Mouse (Mus musculus): ENCODE measurements at regions not wholly inside any gene's neighbourhood (a gene's known extent, or its start where the extent isn't known, plus 50 kb on each side); places are given as distances from the start of the nearest gene placed in this dataset.

DNA sequence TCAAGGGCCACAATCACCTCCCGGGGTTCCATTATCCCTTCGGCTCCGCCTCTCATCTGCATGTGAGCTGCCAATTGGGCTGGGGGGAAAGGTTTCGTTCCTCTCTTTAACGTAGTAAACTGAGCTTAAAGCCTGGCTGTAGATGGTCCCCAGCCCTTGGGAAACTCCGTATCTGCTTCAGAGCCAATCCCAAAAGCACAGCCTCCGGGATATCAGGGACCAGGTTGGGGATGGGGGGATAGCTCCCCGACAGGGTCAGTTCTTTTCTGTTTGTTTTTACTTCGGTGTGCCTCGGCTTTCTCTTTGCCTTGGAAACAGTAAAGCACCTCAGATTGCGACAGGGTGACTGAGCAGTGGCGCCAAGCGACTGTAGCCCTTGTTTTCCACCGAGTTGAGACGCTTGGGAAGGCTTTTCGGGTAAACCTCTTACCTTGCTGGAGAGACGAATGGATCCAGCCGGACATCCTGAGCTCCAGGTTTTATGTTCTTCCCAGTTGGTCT is 64.5 kb downstream of the Tfap2c start:
- peak; percentile 19 for DNase-seq

DNA sequence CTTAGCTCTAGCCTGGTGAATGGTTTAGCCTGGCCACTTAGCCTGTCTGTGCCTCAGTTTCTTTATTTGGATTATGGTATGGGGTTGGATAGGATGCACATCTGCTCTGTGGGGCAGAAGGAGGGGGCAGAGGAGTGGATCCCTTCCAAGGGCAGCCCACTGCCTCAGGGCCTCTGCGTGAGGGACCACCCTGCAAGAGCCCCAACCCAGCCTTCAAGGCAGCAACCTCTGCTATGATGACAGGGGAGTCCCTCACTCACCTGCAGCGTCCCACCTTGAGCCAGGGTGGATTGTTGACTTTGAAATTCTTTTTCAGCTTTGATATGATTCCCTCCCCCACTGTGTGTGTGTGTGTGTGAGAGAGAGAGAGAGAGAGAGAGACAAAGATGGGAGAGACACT is 65.8 kb downstream of the Tfap2c start:
- DNase-seq: no peak

DNA sequence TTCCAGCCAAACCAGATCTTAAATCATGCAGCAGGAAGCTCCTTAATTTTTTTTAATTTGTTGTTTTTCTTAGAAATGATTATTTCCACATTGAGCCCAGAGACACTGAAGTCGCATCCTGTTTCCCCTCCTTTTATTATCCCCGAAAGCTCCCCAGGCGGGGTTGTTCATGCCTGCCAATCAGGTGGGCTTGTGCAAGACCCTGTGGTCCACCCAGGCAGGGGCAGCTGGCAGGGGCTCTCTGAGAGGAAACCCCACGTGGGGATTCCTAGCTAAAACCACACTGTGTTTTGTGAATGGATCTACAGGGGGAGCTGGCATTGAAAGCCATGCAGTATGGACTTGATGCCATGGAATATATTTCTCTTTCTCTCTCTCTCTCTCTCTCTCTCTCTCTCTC is 66.2 kb downstream of the Tfap2c start:
- no peak for DNase-seq

DNA sequence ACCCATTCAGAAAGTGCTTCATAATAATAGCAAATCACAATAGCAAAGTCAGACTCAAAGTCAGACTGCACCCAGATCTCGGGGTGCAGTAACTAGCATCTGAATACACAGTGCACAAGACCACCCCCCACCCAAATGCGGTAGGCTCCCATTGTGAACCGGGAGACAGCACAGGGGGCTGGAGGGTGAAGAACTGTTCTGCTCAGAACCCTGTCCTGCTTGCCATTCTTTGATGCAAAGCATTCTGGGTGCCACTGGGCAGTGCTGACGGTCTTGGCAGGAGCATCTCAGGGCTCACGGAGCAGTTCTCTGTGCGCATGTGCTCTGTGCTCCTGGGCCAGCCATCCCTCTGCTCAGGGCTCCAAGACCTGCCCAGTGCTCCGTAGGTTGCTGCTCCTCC is 69.8 kb downstream of the Tfap2c start:
- no peak for DNase-seq

DNA sequence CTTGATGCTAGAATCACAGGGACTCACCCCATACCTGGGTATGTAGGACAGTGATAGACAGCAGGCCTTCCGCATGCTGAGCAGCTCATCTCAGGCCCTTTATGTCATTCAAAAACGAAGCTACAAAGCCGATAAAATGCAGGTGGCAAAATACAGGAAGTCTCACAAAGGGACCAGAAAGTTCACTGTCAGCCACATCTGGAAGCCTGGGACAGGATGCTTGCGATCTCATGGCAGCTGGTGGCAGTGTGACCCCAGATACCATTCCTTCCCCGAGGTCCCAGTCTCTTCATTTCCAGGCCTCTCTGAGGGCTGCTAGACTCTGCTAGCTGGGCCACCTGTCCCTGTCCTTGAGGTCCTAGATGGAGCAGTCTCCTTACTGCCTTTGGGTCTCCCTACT is 70.6 kb downstream of the Tfap2c start:
- peak; percentile 72 for DNase-seq

DNA sequence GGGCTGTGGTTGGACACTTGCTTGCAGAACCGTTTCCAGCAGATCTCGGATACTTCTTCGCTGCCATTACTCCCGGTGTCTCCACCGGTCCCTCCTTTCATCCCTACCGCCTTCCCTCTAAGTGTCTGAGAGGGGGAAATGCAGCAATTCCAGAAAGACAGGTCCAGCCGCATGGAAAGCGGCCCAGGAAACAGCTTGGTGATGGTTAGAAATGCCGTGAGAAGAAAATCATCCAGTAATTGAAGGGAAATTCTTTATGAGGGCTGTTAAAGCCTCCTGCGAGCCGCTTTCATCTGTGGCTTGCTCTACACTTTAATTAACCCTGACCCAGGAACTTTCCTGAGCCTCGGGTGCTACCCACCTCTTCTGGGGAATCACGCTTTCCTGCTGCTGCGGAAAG is 74.3 kb downstream of the Tfap2c start:
- no peak for DNase-seq

DNA sequence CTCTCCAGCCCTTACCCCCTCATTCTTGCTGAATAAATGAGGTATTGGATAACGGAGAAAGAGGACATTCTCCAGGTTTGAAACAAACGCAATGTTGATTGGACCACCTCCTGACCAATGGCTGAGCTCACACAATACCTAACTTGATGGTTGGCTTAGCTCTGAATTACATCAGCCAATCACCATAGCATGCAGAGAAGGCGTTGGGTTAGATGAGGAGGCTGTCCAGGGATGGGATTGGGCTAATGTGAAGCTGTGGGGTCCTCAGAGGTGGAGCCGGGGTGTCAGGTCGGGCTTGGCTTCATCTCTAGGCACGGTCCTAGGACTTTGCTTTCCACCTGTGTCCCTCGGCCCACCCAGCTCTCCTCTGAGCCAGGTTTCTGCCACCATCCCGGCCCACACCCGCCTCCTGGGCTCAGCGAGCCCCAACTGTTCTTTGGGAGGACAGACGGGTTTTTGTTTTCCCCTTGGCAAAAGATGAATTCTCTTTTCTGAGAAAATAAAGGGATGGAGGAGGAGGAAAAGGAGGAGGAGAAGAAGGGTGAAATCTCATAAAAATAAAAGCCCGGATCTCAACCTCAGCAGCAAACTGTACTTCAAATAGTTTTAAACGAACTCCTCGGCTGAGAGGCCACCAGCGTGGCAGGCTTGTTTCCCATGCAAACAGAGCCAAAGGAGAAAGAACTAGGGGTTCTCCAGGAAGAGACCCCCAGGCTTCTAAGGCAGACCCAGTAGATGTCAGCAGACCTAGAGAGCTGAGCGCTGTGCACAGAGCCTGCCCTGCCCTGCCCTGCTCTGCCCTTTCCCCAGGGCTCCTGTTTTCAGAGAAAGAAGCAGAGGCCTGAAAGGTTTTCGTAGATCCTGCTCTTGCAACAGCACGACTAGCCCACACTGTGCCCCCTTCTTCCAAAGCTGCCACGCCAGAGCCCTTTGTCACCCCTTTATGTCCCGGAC is 78.2 kb downstream of the Tfap2c start:
- DNase-seq: no peak

DNA sequence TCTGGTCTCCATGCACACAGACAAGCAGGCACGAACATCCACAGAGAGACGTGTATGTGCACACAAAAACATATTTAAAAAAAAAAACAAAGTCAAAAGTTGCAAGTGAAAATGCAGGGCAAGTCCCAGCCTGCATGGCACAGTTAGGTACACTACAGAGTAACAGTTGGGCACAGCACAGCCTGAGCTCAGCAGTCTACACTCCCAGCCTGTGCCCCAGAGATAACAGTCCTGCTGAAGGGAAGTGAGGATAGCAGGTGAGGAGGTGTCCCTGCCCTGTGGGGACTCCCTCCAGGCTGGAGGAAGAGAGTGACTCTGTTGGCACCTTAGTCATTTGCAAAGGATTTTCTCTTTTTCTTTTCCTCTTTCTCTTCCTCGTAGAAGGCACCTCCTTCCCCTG is 80.9 kb downstream of the Tfap2c start:
- DNase-seq: no peak

DNA sequence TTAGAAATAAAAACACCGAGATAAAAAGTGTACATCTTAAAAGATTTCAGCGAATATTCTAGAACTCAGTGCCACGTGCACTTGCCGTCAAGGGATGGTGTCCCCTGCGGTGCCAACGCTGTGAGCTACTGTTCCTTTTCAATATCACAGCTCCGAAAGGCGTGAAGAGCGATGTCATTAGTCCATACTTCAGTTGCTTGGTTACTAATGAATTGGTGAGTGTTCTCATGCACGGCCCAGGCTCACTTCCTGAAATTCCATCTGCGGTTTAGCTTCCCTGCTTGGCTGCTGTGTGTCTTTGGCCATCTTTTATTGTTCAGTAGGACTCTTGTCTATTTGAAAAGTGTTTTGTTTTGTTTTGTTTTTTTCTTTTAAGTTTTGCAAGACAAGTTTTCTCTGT is 93.2 kb downstream of the Tfap2c start:
- DNase-seq: no peak

DNA sequence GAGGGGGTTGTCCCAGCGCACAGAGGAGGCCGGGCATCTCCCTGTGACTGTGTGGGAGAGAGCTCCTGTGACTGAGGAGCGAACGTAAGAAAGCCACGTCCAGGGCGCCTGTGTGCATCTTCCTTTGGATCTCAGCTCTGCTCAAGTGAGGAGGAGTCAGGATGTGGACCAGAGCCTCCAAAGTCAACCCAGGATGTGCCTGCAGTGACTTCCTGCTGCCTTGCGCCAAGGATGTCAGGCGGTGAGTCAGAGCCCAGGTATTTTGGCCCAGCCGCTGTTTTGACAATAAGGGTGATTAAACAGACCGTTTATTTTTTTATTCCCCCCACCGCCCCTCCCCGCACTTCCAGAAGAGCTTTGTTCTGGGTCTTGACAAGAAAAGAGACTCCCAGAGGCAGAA is 94.5 kb downstream of the Tfap2c start:
- DNase-seq: no peak

DNA sequence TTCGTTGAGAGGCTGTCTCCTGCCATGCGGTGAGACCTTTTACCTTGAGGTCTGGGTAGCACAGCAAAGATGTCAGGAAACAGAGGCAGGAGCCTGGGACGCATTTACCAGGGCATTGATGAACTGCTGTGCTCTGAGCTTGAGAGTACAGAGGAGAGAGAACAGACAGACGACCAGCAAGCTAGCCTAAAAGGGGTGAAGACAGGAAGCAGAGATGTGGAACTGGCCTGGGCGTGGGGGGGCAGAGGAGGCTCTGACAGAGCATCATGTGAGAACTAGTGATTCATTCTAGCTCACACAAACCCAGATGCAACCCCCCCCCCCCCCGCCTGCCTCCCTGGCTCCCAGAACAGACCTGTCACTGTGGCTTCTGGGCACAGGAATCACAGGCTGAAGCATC is 95.1 kb downstream of the Tfap2c start:
- DNase-seq: no peak

DNA sequence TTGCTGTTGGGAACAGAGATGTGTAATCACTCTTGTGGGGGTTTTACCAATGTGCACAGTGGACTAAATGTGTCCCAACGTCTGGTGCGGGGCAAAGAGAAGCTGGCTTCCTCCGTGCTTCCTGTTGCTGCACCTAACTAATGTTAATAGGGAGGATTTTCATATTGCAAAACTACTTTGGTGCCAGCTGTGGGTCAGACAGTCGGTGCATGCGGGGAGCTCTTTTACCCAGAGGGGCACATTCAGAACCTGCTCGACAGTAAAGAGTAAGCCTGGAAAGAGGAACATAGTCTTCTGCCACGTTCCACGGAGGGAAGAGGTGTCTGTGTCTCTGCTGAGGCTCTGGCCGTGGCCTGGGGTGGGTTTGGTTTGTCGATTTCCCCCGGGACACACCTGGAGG is 98.7 kb downstream of the Tfap2c start:
- no peak for DNase-seq

DNA sequence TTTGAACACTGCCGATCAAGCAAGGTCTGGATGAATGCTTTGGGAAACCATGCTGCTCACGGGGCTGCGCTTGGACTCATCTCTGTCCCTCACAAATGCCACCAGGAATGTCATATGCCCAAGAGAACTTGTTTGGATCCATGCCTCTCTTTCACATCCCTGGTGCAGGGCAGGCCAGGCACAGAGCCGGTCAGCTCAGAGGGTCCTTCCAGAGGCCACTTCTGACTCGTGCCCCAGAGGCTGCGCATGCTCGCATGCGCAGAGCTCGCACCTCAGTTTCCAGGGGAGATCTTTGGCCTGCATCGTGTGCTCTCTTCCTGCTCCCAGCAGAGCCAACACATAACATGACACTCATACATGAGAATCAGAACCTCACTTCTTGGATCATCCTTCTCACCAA is 111.1 kb downstream of the Tfap2c start:
- no peak for DNase-seq

DNA sequence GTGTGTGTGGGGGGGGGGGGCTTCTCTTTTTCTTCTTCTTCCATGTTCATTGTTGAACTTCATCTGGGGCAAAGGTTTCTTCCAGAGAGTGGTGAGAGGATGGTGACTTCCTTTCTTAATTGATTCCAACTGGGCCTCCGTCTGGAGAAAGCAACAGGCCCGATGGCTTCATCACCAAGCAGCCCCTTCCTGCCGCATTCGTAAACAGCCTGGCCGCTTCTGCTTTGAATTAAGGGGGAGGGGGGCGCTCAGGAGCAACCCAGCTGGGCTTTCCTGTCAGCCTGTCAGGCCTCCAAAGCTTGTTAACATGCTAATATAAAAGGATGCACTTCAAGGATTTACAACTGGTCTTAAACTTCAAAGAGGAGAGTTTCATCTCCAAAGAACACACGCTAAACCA is 111.5 kb downstream of the Tfap2c start:
- DNase-seq: no peak

DNA sequence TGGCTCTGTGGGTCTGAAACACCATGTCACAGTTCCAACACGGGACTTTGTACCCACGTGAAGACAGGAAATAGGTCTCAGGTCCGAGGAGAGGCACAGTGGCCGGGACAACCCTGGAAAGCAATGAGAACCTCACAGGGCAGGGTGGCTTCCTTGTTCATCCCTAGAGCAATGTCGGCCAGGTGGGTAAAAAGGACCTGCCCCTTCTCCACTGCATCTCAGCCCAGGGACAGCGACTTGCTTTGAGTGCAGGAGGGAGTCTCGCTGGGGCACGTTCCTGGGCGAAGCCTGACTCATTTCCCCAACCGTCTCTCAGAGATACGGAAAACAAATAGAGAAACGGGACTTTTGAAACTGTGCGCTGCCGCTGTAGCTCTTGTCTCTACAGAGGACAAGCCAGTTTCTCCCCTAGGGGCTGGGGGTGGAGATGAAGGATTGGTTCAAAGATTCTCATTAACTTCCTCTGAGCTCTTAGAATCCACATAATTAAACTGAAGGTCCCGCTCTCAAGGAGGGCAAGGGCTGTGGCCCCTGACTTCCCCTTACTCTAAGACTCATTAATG is 112.1 kb downstream of the Tfap2c start:
- DNase-seq: no peak

DNA sequence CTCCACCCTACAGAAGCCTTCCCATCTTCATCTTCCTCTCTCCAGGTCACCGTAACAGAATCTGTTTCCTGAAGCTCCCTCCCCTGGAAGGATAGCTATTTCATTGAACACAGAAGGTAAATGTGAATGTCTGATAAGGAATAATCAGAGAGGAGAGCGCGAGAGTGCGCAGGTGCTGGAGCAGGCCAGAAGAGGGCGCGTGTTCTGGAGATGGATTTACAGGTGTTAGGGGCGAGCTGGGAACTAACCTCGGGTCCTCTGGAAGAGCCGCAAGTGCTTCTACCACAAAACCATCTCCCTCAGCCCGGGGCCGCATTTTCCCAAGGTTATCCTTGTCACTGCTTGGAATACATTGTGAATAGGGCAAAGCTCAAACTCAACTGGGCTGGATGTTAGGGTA is 112.8 kb downstream of the Tfap2c start:
- DNase-seq: no peak

DNA sequence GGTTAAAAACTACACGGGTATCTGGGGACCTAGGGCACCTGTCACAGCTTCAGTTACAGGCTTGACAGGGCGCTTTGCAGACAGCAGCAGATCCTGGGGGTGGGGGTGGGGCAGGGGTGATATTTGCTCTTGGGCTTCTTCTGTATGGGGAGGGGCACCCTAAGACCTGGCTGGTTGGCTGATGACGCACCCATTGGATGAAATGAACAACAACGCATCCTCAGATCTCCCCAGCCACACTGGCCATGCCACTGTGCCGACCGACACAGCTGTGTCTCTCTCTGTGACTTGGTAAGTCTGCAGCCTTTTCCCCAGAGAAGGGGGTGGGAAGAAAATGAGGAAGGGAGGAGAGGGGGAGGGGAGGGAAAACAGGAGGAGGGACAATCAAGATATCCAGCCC is 114.3 kb downstream of the Tfap2c start:
- DNase-seq: no peak

DNA sequence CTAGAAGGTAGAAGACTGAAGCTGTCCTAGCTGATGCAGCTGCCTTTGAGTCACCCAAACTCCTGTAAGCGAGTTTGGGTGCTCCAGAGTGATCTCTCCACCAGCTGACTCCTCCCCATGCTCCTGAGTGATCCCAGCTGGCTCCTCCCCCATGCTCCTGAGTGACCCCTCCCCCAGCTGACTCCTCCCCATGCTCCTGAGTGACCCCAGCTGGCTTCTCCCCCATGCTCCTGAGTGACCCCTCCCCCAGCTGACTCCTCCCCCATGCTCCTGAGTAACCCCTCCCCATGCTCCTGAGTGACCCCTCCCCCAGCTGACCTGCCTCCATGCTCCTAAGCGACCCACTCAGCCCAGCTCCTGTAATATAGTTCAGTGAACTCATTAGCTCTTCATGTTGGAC is 123.7 kb downstream of the Tfap2c start:
- no peak for DNase-seq

DNA sequence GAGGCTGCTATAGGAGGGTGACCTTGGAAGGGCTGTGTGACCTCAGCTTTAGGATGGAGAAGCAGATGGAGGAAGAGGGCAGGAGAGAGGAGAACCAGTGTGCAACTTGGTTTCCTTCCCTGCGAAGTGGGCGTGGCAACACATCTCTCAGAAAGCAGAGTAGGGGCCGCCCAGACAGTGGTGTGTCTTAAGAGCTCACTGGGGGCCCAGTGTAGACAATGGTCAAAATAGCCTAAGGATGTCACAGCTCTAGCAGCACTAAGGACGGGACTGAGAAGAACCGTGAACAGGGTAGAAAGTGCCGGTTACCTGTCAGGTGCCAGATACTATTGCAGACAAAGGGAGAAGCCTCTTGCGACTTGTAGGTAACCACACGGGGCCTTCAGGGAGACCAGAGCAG is 125.2 kb downstream of the Tfap2c start:
- DNase-seq: no peak

DNA sequence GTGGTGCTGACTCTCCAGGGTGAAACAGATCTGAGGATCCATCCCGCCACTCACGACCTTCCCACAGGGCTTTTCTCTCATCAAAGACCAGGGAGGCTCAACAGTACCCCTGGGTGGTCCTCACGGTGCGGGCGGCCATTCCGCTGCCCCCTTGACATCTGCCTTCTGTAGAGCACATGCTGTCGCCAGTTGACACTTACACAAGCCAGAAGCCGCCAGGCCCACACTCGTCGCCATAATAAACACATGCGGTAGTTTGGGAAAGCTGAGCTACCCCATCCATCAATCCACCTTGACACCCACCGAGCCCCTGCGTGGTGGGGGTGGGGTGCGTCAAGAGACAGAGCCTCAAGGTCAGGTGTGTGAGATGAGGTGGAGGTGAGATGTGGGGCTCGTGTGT is 125.7 kb downstream of the Tfap2c start:
- no peak for DNase-seq

DNA sequence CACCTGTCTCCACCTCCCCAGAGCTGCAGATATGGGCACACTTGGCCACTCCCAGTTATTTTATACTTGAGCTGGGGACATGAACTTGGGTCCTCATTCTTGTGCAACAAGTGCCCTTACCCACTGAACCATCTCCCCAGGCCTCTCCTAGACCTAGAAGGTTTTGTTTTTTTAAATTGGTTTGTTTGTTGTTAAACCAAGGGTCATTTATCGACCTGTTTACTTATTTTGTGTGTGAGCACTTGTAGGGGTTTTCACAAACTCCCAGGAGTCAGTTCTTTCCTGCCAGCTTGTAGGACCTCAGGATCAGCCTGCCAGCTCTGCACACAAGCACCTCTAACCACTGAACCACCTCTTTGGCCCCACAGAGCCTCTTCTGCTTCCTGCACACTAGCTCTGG is 140.8 kb downstream of the Tfap2c start:
- no peak for DNase-seq

DNA sequence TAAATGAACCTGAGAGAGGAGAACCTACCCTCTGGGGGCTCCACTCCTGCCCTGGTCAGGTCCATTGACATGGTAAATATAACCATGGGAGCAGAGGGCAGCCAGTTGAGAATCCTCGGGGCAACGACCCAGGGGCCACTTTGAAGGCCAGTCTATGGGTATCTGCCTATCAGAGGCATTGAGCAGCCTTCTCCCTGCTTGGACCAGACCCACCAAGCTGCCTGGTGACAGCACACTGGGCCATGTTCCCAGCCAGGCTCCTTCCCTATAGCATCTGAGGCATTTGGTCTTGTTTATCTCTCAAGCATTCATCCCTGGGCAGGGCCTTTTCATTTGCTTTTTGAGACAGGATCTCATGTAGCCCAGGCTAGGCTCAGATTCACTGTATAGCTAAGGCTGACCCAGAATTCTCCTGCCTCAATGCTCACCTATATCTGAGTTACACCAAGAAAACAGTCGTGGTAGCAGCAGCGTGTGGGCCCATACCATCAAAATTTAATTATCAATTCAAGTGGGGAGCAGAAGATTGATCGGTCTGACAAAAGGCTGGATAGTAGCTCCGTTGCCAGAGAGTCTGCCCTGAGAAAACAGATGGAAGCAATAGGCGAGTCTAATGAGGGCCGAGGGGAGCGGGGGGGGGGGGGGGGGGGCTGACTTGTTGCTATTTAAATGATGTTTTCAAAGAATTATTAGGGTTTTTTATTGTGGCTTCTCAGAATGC is 141.7 kb downstream of the Tfap2c start:
- DNase-seq: no peak

DNA sequence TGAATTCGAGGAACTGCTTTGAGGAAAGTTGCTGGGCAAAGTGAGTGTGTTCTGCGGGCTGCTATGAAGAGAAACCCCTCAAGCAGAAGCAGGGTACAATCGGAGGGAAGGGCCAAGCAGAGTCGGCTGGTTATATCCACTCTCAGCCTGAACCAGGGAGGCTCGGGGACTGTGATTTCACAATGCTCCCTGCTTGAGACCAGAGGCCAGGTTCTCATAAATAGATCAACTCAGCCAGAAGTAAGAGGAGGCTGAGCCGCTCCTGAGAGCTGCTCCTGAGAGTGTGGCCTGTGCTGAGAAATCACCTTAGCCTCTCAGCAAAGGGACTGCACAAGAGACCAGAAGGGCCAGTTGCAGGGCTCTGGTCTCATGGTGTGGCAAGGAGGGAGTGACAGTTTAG is 149.6 kb downstream of the Tfap2c start:
- DNase-seq: no peak

DNA sequence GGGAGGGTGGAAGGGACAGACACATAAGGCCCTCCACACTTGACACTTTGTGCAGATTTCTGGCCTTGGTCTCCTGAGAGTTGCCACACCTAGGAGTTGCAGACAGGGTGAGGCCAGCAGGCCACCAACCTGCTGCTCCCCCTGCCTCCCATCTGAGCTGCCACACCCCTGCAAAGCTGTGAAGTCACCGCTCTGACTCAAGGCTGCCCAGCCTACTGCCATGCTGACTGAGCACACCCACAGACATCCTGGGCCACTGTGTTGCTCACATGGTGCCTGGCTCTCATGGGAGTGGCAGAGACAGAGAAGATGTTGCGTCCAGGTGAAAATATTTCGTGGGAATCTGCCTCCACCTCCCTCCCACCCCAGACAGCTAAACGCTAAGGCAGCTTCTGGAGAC is 150.3 kb downstream of the Tfap2c start:
- DNase-seq: no peak
